Mouse (Mus musculus): Measurements from ENCODE around the gene Tcf19. TPM values are rescaled to one million over a fixed set of nuclear protein-coding genes. Genes with fewer than 3 reads are reported as not detected.
"Not testable (repeated sequence)": the region's sequence is repeated elsewhere in the genome, so short reads cannot be mapped to it uniquely, and the experiment has no call there.

Gene Tcf19
- total RNA-seq, 2 experiments from 2014 or later, result 7.5 to 8.0 TPM

DNA sequence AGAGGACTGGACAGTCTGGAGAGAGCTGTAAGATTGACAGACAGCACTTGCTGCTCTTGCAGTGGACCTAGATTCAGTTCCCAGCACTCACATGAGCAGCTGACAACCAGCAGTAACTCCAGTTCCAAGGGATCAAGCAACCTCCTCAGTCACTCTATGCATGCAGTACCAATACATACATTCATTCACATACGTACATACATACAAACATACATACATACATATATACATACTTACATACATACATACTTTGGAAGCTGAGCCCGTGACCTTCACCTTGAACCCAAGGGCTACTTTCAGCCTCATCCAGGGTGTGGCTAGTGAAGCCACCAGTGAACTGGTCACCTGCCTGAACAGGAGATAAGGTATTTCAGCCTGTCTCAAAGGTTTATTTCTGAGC is 28.6 kb downstream of the Tcf19 start:
- DNase-seq (ENCODE audit: low spot score in 2 of 2), result no peak

GRCm38 (mm10) chr17:35486726-35487125 is 29.9 kb downstream of the Tcf19 start:
- no peak for DNase-seq (ENCODE audit: low spot score in 2 of 2)

- DNase-seq (ENCODE audit: low spot score in 2 of 2), result no peak
Measured at GRCm38 (mm10) chr17:35485702-35486101, 30.9 kb downstream of the Tcf19 start.

DNA sequence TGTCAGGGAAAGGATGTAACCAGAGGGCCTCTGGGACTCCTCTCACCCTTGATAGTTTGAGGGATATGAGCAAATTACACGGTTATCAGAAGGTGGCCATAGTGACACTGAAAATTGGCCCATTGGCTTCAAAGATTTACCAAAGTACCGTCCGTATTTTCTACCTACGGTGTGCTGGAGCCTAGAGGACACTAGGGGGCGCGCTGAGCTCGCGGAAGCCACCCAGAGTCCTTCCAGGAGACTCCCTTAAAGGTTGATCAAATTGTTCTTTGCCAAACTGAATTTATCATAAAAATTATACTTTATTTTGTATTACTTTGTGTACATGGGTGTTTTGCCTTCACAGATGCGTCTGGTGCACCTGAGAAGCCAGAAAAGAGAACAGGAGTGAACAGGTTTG is 32.6 kb downstream of the Tcf19 start:
- DNase-seq (ENCODE audit: low spot score in 2 of 2), result peak; percentile 51 to 67

- DNase-seq (ENCODE audit: low spot score in 2 of 2), result peak in 1 of 2 experiments; percentile 12
Measured at GRCm38 (mm10) chr17:35469842-35470751, 46.5 kb downstream of the Tcf19 start, which contains the start of gene H2-Q10. Gene H2-Q10 (plus strand): TSS chr17:35470089.

DNA sequence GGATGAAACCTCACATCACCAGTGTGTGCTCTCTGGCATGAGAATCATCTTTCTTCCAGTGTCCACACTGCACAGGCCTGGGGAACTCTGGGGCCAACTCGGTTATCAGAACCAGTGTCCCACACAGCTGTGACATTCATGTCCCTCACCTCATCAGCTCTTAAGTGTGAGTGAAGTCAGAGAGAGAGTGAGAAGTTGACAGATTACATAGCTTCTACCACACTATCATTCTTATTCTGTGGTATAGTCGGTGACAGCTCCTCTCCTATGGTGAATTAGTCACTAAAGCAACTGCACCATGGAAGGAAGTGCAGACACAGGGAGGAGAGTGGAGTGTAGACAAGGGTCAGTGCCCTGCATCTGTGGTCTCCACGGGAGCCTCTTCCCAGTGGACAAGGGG is 47.7 kb downstream of the Tcf19 start:
- DNase-seq (ENCODE audit: low spot score in 2 of 2), result not testable (repeated sequence)

- DNase-seq (ENCODE audit: low spot score in 2 of 2), result not testable (repeated sequence)
Measured at GRCm38 (mm10) chr17:35465651-35466050, 51.0 kb downstream of the Tcf19 start.

Other genes with a start within 250 kb of the Tcf19 start
- gene H2-Q1, start 196.4 kb downstream of the Tcf19 start, total RNA-seq (2021), result under 1 TPM in 1 of 2 experiments, not detected in 1; 0.74 TPM
- 1 to 10 TPM; 2.0 to 2.1 TPM for gene H2-Q2, start 174.6 kb downstream of the Tcf19 start, total RNA-seq (2021)
- 1 to 10 TPM; 1.2 to 1.8 TPM for gene H2-Q4, start 137.2 kb downstream of the Tcf19 start, total RNA-seq (2021)
- not detected for gene H2-Q6, start 92.0 kb downstream of the Tcf19 start, total RNA-seq (2021)
- gene H2-Q7, start 77.7 kb downstream of the Tcf19 start, total RNA-seq (2021), result under 1 TPM; 0.31 to 0.39 TPM
- gene H2-Q10, start 46.7 kb downstream of the Tcf19 start, total RNA-seq (2021), result under 1 TPM in 1 of 2 experiments, not detected in 1; 0.07 TPM
- under 1 TPM in 1 of 2 experiments, not detected in 1; 0.25 TPM for gene Pou5f1, start 10.8 kb downstream of the Tcf19 start, total RNA-seq (2021)
- 1 to 10 TPM; 7.7 to 9.7 TPM for gene Cchcr1, start 276 bp upstream of the Tcf19 start, total RNA-seq (2021)
- gene Psors1c2, start 16.4 kb upstream of the Tcf19 start, total RNA-seq (2021), result not detected
- under 1 TPM; 0.51 to 0.78 TPM for gene Cdsn, start 35.3 kb upstream of the Tcf19 start, total RNA-seq (2021)
- gene 2300002M23Rik, start 50.6 kb upstream of the Tcf19 start, total RNA-seq (2021), result not detected
- not detected for gene Sfta2, start 84.7 kb upstream of the Tcf19 start, total RNA-seq (2021)
- not detected for gene Gm9573, start 109.8 kb upstream of the Tcf19 start, total RNA-seq (2021)
- not detected for gene Mucl3, start 126.9 kb upstream of the Tcf19 start, total RNA-seq (2021)
- gene Vars2, start 150.8 kb upstream of the Tcf19 start, total RNA-seq (2021), result 10 to 100 TPM; 42.6 to 44.1 TPM
- gene Gtf2h4, start 156.9 kb upstream of the Tcf19 start, total RNA-seq (2021), result 10 to 100 TPM; 23.3 to 24.4 TPM
- 10 to 100 TPM; 49.8 to 50.5 TPM for gene Ddr1, start 187.8 kb upstream of the Tcf19 start, total RNA-seq (2021)